Mouse (Mus musculus): ENCODE data around the gene Slc9a9. TPM values are rescaled to one million over a fixed set of nuclear protein-coding genes. Genes with fewer than 3 reads are reported as not detected.

The Slc9a9 gene
- polyA plus RNA-seq, 1 experiment = not detected

DNA sequence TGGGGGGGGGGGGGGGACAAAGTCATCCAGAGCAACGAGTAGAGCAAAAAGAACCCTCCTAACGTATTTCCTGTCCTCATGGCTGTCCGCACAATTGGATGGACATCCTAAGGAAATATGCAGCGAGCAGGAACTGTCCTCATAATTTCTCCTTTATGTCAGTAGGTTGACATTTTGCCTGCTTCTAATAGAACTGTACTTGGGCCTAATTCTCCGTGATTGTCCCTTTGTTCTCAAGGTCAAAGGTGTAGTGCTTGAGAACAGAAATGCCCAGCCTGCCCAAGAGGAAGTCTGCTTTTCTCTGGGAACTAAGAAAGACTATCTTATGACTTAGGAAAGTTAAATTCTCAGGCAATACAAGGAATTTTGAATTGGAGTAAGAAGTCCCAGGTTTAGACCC is 514.7 kb downstream of the Slc9a9 start:
- TF ChIP-seq GATA1 (IDR thresholded peaks at IDR 0.05; ENCODE audit: low read length) = no peak

DNA sequence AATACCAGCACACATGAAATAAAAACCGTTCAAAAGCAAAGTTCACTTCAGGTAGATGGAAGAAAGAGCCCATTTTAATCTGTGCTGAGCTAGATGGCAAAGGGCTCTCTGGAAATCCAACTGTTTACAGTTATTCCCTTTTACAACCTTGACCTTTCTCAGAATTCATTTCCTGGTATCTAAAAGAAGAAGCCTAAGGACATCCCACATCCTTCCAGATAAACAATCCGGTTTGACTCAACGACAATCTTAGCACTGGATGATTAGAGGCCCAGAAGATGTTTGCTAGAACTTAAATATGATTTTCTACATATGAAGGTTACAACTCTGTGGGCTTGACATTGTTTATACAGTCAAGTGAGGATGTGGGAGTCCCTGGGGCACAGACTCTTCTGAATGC is 516.1 kb downstream of the Slc9a9 start:
- TF ChIP-seq GATA1 (IDR thresholded peaks at IDR 0.05; ENCODE audit: low read length) = no peak

DNA sequence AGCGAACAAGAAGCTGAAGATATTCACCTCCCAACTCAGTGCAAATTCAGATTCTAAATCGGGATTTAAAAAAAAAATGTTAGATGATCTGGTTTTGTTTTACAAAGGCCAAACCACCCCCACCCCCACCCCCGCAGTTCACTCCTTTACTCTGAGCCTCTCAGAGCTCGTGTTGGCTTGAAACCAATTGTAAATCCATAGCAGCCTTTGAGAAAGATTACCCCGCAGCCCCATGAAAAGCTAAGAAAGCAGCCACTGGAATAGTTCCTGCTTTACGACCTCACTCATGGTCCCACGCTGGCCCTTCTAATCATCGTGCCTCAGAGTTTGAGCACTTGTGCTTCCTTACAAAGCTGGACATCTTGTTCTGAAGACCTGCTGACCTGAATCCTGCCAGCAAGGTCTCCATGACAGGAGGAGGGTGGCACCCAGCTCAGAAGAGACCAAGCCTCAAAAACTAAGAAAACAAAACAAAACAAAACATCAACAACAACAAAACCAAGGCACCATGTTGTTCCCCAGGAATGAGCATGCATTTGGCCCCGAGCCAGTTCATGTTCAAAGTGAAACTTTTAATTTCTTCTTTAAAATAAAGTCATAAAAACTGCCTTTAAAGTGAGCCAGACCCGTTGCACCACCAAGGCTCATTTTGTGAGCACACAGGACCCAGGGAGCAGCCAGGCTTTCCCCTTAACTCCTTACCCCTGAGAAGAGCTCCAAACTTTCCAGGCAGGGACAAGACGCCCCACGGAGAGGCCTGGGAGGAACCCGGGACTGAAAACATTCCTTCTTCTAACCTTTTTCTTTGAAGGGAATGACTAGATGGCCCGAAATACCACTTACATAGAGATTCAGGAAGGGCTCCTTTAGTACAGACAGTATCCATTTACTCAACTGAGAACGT is 516.9 kb downstream of the Slc9a9 start:
- TF ChIP-seq GATA1 (IDR thresholded peaks at IDR 0.05; ENCODE audit: low read length) = no peak

DNA sequence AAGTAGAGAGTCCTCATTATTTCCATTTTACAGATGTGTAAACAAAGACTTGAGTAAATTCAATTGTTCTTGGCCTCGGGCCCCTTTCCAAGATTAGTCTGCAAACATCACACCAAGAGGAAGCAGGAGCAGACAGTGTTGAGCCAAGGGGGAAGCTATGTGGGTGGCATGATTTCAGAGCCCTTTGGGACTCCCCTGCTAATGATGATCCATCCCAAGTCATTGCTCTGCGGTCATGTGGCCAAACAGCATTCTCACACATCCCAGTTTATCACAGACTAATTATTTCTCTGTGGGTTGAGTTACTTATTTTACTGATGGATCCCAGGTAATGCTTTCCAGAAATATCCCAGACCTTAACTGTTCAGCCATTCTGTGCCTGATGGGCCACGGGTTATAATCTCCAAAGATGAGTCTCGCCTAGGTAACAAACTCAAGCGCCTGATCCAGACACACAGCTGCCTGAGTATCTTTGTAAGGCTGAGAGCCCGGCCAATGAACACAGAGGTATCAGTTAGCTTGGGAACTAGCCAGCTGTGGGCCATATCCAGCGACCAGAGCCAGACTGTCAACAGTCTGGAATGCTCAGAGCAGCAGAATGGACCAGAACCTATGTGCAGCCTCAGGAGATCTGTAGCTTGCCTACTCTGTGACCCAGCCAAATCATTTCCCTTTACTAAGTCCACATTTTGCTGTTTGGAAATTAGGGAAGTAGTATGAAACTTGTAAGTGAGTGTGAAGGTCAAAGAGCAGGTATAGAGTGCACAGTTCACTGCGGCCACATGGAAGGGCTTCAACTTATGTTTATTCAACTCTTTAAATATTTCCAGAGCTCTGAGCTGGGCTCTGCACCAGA is 518.9 kb downstream of the Slc9a9 start:
- no peak for TF ChIP-seq GATA1 (IDR thresholded peaks at IDR 0.05; ENCODE audit: low read length)

DNA sequence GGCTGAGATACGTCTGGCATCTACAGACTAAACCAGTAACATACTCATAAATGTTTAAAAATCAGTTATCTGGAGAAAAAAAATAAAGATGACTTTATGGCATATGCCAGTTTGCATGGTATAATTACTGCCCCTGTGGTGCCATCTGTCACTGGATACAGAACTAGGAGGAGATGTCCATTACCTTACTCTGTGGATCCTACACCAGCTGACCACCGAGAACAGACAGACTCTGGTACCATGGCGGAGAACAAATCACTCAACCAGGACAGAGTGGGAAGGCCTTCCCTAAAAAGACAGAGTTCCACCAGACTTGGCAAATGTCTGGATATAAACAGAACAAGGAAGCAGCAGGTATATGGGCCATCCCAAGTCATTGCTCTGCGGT is 519.5 kb downstream of the Slc9a9 start:
- TF ChIP-seq GATA1 (IDR thresholded peaks at IDR 0.05; ENCODE audit: low read length) = no peak

DNA sequence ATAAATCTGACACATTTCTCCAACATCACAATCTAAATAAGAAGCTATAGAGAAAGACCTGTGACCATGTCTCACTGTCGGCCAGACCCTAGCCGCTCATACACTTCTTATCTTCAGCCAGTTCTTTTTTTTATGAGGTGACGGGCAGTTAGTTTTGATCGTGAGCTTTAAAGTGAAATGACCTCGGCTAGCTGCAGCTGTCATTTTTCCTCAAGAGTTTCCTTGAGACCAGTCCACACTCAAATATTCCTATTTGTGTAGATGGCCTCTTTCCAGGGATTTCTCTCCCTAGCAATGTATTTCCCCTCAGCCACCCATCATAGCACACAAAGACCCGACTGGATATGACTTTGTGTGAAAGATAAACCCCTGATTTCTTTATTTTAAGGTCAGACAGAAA is 521.7 kb downstream of the Slc9a9 start:
- no peak for TF ChIP-seq GATA1 (IDR thresholded peaks at IDR 0.05; ENCODE audit: low read length)

DNA sequence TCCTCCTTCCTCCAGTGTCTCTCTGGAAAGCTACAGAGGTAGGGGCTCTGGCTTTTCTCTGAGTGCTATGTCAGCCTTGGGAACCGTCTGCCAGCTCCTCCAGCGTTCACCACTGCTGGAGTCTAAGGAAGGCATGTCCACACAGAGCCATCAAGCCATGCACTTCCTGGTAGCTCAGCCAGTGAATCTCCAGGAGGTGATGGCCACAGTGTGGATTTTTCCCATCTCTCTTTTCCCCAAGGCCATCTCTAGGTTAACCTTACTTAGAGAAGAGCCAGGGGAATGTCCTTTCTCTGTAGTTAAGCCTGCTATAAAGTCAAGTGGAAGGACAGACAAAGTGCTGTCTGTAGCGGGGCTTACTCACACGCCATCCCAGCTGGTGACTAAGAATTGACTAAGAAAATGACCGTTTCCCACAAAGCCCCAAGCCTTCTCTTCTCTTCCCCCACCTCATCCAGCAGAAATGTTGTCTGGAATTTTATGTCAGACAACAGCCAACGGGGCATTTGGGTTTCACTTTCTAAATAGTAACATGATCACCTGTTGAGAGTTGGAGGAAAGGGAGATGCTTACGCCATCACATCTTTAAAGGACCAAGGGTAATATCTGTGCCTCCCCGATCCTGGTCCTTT is 523.3 kb downstream of the Slc9a9 start:
- no peak for TF ChIP-seq GATA1 (IDR thresholded peaks at IDR 0.05; ENCODE audit: low read length)

DNA sequence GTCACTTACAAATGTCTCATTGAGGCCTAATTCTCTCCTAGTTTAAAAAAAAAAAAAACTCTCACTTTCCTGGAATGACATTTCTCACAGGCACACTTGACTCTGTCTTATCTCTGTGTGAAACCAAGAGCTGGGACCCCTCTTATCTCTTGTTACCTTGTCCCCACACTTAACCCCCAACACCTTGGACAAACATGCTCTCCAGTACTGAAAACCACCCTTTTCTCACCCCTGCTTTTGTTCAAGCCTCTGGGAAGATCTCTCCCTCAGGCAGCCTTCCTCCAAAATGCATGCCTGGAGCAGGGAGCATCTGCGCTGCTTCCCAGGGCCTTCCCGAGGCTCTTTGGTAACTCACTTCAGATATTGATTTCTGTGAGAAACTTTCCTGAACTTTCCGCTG is 524.0 kb downstream of the Slc9a9 start:
- TF ChIP-seq GATA1 (IDR thresholded peaks at IDR 0.05; ENCODE audit: low read length) = no peak

DNA sequence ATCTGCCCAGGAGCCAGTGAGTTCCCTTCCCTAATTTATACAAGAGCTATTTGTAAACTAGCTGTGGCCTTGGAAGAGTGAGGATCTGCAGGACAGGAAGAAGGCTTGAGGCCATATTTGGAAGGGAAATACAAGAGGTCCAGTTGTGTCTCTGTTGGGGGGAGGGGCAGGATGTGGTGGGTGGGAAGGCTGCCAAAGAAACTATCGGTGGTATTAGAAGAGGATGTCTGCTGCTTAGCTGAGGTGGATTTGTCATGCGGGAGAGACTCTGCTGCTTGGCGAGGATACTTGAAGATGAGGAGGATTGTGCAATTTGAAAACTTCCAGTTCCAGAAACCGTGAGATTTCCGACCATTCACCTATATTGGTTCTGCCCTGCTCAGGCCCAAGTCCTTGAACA is 524.4 kb downstream of the Slc9a9 start:
- no peak for TF ChIP-seq GATA1 (IDR thresholded peaks at IDR 0.05; ENCODE audit: low read length)

DNA sequence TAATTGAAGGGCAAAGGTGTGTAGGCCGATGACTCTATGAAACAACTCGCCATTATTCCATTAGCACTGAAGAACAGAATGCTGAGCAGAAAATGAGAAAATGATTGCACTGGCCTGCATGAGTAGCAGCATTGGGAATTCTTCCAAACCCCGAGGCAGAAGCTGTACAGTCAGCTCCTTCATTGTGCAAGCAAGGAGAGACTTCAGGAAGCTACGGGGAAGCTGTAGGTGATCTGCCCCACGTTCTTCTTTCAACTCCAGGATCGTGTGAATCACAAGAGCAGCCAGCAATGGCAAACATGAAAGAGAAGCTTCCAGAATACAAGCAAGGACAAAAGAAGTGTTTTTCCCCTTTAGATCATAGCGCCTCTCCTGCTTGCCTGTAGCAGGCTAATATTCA is 538.0 kb downstream of the Slc9a9 start:
- TF ChIP-seq GATA1 (IDR thresholded peaks at IDR 0.05; ENCODE audit: low read length) = no peak

DNA sequence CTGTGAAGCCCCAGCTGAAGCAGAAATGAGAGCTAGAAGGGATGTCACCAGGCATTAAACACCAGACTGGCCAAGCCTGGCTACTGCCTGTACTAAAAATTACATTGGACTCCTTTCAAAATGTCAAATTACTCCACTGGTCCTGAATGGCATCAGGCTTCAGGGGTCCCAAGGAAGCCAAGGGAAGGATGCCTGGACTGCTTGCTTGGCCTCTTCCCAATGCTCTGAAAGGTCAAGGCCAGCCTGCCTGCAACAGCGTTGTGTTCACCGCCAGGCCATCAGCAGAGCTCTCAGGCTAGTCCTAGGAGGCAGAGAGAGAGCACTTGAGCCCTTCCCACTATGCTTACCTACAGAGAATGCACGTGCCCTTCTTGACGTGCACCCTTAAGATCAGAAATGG is 539.0 kb downstream of the Slc9a9 start:
- no peak for TF ChIP-seq GATA1 (IDR thresholded peaks at IDR 0.05; ENCODE audit: low read length)

DNA sequence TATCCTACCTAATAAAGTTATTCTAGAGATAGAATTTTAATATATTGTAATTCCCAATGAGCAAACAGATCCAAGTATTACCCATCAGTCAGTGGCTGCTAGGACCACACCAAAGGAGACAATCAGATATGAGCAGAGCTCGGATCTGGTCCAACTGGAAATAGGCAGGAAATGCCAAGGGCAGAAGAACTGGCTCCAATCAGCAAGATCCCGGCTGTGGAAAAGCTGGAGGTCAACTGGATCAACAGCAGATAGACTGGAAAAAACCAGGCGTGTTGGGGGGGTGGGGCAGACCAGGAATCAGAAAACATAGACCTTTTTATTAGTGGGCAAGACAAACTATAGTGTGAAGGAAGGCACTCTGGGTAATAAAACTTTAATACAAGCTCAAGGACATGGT is 550.3 kb downstream of the Slc9a9 start:
- no peak for TF ChIP-seq GATA1 (IDR thresholded peaks at IDR 0.05; ENCODE audit: low read length)

DNA sequence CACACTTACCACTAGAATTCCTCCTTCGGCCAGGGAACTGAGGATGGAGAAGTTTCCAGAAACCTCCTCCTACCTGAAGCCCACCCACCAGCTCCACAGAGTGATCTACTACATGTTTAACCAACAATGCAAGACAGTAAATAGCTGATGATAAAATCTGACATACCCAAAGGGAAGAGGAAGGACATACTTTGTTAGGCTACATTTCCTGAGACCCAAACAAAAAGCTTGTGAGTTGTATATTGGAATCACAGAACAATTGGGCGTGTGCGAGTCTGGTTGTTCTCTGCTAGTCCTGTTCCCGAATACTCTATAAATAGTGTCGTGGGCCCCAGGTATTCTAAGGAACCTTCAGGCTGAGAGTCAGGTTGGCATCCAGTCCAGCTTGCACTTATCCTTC is 551.6 kb downstream of the Slc9a9 start:
- TF ChIP-seq GATA1 (IDR thresholded peaks at IDR 0.05; ENCODE audit: low read length) = no peak

DNA sequence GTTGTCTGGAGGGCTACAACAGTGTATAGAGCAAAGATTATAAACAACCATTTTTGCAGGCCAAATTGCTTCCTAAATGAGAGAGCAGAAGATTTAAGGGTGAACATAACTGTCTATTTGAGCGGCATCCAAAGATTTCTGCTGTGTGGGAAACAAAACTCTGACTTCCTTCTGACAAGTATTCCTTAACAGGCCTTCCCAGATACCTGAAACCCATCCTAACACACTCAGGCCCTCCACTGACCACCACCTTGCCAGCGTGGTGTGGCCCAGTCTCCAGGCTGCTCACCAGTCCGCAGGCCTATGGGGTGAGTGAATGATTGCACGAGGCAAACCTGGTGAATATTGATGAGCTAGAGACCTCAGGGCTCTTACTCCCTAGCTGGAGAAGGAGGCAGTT is 557.3 kb downstream of the Slc9a9 start:
- no peak for TF ChIP-seq GATA1 (IDR thresholded peaks at IDR 0.05; ENCODE audit: low read length)

DNA sequence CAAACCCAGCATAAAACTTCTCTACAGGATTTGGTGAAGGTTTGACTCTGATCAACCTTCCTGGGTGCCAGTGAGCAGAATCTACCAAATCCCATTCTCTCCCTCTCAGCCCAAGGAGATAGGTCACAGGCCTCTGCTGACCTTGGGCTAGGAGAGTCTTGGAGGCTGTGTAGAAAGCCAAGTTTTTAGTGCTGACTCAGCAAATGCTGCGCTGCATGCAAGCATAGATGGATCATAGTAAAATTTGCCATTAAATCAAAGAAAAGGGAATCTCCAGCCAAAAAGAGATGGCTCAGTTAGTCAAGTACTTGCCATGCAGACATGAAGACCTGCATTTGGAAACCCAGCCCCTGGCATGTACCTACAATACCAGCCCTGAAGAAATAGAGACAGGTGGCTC is 558.4 kb downstream of the Slc9a9 start:
- no peak for TF ChIP-seq GATA1 (IDR thresholded peaks at IDR 0.05; ENCODE audit: low read length)

DNA sequence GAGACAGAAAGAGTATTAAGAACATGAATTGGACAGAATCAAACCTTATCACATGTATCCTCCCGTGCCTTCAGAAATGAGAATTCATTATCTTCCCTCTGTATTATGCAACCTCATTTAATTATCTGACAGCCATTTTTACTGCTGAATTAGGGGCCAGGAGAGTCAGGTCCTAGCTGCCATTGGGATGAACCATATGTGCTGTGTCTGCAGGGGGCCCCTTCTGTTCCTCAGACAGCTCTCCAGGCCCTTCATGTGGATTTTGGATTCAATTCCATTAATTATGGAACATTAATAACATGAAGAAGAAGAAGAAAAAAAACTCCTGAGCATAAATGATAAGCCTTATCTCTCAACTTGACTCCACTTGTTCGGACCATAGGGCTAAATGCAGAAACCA is 559.4 kb downstream of the Slc9a9 start:
- TF ChIP-seq GATA1 (IDR thresholded peaks at IDR 0.05; ENCODE audit: low read length) = no peak

All from G1E-ER4 (cell line).